Mouse (Mus musculus) midbrain, embryonic 14.5 days (tissue): ENCODE results near the gene Sumf1. TPM values are rescaled to one million over a fixed set of nuclear protein-coding genes. Genes with fewer than 3 reads are reported as not detected.

Experiments
- polyA plus RNA-seq: library from polyadenylated mRNA; unstranded; fragments of >200 nt; fragmentation: Nextera tagmentation; extraction: Ambion mirVana; gene quantifications from 2 replicates; pipeline ENCODE4 v1.2.1, GENCODE M21; 2014

Sumf1 gene
- polyA plus RNA-seq, 1 experiment from 2014 or later: 10.9 TPM

Other genes with a start within 250 kb of the Sumf1 start
- gene Setmar, start 120.5 kb downstream of the Sumf1 start, polyA plus RNA-seq: 5.5 and 8.5 TPM in 2 replicates
- 3.6 and 5.5 TPM in 2 replicates for gene Itpr1, start 27.5 kb upstream of the Sumf1 start, polyA plus RNA-seq